Mouse (Mus musculus): ENCODE measurements around the gene Ammecr1.
A peak's percentile ranks its signal among the peaks of the same experiment; 100 is the strongest.

Ammecr1 gene

DNA sequence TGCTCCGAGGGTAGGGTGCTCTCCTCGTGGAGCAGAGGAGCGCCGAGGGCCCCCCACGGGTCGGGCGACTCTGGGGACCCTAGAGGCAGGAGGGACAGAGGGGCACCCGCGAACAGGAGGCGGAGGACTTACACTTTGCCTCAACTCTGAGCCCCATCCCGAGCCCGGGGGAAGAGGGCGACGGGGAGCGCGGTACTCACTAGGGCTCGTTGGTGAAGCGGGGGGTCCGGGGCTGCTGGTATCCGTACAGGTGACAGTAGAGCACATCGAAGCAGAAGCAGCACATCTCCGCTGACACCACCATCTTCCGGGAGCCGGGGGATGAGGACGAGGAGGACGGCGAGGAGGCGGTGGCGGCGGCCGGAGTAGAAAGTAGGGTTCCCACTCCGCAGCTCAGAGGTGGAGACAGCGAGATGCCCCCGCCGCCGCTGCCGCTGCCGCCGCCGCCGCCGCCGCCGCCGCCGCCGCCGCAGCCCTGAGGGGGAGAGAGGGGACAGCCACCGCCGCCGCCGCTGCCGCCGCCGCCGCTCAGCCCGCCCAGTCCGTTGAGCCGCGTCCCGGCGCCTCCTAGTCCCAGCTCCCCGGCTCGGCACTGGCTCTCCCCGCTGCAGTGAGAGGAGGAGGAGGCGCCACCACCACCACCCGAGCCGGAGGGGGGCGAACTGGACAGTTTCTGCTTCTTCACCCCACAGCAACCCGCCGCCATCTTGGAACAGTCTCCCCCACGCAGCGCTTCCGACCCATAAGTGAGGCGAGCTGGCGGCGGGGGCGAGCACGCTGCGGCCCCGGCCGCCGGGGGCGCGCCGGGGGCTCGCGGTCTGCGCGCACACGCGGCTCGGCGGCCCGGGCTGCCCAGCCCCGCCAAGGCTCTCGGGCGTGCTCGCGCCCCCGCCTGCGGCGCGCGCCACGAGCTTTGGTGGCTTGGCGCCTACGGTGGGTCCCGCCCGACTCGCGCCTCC lies at the start of gene Ammecr1:
Gene Ammecr1 (minus strand): TSS at position 721 of the 959 bp plus-strand sequence.
- DNase-seq (ENCODE audit: low spot score in 2 of 2), result peak; percentile 43 to 62

DNA sequence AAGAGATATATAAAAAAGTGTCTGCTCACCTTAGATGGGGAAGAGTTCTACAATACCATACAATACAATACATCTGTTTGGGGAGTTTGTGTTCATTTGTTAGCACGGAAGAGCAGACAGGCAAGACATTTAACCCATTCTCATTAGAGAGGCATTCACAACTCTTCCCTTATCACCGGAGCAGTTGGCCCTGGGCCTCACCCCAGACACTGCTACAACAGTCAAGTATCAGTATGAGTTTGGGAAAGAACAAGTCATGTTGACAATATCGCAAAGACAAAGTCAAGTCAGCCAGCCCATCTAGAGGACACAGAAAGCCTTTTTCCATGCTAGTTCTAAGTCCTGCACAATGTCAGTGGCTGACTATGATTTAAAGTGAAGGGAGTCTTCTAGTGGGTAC lies 47.6 kb upstream of the Ammecr1 start:
- DNase-seq (ENCODE audit: low spot score in 2 of 2), result no peak

DNA sequence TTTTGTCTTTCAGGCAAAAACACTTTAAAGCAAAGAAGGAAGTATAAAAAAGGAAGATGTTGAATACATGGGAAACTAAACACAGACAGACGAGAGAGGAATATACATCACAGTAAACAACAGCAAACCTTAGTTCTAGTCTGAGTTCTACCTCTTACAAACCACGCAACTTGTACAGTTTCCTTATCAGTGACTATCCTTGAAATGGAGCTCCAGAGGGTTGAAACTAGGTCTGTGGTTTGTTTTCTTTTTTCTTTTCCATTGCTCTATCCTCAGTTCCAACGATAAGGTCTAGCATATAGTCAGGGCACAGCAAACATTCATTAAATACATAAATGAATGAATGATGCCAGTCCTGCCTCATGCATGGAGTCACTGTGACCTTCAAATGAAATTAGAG lies 45.8 kb upstream of the Ammecr1 start:
- no peak for DNase-seq (ENCODE audit: low spot score in 2 of 2)

DNA sequence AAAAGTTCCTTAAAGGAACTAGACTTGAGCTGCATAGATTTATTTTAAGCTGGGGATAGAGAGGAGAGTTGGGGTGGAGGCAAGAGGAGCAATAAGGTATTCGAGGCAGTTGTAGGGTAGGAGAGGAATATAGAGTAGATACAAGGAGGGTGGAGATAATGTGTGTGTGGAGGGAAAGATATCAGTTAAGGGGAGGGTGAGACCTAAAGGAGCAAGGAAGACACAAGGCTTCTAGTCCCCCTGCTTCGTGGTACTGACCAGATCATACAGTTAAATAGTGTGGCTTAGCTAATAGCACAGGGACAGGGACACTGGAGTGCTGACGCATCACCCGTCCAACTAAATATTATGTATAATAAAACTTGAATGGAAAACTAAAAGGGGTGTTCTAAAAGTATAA lies 45.3 kb upstream of the Ammecr1 start:
- no peak for DNase-seq (ENCODE audit: low spot score in 2 of 2)

DNA sequence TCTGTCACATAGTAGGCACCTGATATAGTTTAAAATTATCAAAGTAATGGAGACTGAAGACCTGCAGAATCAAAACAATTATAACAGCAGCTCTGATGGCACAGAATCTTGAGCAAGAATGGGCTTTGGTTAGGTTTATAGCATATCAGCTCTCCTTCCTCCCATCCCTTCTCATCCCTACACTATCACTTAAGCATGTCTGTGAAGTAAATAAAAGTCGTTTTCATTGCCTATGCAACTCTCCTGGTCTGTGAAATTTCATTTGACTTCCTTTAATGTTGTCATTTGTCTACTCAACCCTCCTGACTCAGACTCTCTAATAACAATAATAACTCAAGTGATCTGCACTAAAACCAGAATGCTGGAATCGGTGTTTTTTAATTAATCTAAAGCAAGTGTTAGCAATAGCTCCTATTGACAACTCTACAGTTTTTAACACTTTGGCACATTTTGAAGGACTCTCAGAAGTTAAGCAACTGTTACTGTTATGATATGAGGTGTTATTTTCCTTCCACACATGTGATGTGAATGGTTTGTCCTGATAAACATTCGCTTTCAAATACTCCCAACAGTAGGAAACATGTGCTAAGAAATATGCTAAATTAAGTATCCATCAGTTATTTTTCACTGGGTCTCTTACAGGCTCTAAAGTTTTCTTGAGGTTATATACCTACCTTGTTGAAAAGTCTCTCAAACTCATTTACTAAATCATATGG lies 37.8 kb upstream of the Ammecr1 start:
- no peak for DNase-seq (ENCODE audit: low spot score in 2 of 2)

DNA sequence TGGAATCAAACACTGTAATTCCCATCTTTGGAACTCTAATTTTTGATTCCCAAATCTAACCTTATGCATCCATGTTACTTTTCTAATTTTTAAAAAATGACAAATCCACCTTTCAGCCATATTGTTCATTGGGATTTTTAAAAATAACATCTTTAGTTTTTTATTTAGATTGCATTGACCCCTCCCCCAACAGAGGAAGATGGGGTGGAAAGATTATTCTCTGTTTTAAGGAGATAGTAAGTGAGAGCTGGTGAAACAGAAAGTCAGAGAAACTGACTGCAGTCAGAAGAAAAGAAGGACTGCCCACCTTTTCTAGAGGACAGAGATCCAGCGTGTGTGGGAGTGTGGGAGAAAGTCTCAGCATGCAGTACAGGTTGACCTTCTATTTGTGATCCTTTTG lies 30.7 kb upstream of the Ammecr1 start:
- no peak for DNase-seq (ENCODE audit: low spot score in 2 of 2)

DNA sequence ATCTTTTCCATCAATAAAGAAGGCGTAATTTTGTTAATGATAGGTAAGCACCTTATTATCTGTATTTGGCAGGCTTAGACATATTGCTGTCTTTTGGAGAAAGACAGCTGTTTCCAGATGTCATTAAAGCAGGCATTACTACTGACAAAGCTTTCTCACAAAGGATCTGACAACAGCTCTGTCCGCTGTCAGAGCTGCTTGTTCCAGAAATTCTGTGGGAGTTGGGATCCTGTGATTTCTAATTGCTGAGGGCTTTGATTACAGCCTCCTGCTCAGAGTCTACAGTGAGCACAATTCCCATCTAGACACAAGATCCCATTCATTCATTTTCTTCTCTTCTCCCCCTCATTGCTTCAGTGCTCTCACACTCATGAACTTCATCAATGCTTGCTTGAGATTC lies 28.0 kb upstream of the Ammecr1 start:
- no peak for DNase-seq (ENCODE audit: low spot score in 2 of 2)

DNA sequence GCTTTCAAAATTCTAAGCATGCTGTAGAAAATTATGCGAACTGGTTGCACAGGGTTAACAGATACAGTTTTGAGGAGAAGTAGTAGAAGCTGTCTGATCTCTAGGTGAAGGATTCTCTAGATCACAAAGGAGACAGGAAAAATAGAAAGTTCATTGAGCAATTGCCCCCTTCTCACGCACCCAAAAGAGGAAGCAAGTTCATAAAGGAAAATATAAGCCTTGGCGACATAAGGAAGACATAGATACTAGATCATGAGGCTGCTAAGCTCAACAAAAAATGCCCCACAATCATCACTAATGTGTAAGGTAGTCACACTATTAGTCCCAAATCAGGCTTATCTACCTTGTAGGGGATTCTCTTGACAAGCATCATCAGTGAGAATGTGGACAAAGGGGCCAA lies 17.6 kb upstream of the Ammecr1 start:
- DNase-seq (ENCODE audit: low spot score in 2 of 2), result no peak

DNA sequence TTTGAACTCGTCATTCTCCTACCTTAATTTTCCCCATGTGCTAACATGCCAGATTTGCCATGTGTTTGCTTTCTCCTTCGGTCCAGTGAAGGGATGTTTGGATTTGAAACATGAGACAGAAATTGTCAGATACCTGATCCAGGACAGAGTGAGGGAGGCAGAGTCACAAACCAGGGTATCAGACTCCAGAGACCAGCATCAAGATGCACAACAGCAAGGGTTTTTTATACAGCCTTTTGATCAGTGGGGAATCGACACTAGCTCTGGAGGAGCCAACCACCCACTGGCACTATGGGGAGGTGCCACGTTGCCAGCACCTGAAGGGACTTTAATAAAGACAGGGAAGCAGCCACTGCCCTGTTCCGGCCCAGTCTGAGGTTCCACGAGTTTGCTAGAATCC lies 17.1 kb upstream of the Ammecr1 start:
- DNase-seq (ENCODE audit: low spot score in 2 of 2), result no peak

DNA sequence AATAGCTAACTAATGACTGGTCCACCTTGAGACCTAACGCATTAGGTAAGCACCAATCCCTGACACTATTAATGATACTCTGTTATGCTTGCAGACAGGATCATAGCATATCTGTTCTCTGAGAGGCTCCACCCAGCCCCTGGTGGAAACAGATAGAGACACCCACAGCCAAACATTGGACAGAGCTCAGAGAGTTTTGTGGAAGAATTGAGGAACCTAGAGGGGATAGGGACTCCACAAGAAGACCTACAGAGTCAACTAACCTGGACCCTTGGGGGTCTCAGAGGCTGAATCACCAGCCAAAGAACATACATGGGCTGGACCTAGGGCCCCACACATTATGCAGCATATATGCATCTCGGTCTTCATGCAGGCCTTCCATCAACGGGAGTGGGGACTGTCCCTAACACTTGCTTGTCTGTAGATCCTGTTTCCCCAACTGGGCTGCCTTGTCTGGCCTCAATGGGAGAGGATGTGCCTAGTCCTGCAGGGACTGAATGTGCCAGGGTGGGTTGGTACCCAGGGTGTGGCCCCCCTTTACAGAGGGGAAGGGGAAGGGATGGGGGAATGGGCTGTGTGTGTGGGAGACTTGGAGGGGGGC lies 15.1 kb upstream of the Ammecr1 start:
- no peak for DNase-seq (ENCODE audit: low spot score in 2 of 2)

DNA sequence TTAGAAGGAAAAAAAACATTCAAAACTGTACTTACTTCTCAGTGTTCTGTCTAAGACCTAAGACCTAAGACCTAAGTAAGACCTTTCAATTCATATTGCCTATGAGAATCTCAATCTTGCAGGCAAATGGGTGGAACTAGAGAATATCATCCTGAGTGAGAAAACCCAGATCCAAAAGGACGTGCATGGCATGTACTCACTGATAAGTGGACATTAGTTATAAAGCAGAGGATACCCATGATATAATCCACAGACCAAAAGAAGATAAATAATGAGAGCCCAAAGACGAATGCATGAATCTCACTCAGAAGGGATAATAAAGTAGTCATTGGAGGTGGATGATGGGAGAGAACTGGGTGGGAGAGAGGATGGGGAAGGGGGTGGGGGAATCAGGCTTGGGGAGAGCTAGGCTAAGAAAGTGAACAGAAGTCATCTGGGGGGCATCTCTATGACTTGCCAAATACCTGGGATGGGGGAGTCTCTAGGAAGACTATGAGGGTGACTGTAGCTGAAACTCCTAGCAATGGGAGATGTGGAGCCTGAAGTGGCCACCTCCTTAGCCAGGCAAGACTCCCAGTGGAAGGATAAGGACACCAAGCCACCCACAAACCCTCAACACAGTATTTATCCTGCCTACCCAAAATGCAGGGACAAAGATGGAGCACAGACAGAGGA lies 14.5 kb upstream of the Ammecr1 start:
- no peak for DNase-seq (ENCODE audit: low spot score in 2 of 2)

DNA sequence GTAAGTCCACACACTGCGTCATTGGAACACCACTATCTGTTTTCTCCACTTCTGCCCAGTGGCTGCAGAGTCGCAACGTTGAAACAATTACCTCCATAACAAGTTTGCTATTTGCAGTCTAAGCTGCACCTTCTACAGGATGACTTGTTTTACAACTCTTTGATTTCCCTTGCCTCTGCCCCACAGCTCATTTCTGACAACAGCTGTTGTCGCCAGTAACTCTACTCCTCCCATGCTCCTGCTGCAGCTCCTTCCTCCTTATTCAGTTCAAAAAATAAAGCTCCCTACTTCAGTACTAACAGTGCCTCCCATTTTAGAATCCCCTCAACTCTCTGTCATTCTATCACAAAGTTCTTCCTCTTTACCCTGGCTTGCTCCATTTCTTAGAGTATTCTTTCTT lies 12.7 kb upstream of the Ammecr1 start:
- no peak for DNase-seq (ENCODE audit: low spot score in 2 of 2)

DNA sequence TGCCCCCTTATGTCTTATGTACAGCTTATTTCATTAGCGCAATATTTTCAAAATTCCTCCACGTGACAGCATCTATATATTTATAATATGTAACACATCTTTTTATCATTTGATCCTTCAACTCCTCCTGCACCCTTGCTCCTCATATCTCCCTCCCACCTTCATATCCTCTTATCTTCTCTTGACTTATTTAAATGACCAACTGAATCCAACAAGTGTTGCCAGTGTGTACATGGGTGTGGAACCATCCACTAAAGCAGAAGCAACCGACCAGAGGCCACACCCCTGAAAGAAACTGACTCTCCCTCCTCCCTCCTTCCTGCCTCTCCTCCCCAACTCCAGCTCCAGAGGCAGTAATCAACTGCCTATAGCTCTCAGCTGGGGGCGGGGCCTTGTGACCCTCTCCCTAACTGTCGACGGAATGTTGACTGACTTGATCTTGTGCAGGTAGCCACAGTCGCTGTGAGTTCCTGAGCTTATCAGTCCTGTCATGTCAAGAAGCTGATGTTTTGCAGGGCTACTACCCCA lies 6.0 kb upstream of the Ammecr1 start:
- DNase-seq (ENCODE audit: low spot score in 2 of 2), result peak; percentile 1 to 13

DNA sequence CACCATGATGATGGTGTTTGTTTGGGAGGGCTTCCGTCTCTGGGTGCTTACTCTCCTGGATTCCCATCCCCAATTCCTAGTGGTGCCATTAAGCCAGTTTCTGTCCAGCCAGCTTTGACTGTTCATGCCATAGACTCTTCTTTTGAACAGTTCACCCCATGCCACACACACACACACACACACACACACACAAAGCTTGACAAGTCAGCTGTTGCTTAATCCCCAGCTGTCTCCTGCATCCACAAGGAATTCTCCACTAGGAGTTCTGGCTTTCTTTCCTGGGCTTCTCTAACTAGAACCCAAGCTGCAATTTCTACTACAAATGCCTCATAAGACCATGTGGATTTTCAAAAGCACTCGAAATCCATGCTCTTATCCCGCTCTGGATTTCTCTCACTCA lies 5.2 kb upstream of the Ammecr1 start:
- DNase-seq (ENCODE audit: low spot score in 2 of 2), result no peak

DNA sequence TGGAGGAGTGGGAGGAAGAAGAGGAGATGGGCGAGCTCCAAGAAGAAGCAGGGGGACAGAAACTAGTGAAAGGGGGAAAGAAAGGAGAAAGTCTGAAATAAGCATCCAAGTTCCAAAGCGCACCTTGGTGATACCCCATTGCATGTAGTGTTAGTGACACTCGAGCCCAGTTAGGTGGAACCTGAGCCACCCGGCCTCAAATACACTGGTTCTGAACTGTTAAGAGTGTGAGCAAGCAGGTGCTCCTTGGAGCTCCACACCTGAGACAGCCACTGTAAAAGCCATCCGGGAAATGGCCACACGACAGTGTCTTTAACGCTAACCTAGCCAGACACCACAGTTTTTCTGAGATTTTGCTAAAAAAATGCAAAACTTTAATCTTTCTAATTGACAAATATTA lies 539 bp upstream of the Ammecr1 start:
- no peak for DNase-seq (ENCODE audit: low spot score in 2 of 2)

DNA sequence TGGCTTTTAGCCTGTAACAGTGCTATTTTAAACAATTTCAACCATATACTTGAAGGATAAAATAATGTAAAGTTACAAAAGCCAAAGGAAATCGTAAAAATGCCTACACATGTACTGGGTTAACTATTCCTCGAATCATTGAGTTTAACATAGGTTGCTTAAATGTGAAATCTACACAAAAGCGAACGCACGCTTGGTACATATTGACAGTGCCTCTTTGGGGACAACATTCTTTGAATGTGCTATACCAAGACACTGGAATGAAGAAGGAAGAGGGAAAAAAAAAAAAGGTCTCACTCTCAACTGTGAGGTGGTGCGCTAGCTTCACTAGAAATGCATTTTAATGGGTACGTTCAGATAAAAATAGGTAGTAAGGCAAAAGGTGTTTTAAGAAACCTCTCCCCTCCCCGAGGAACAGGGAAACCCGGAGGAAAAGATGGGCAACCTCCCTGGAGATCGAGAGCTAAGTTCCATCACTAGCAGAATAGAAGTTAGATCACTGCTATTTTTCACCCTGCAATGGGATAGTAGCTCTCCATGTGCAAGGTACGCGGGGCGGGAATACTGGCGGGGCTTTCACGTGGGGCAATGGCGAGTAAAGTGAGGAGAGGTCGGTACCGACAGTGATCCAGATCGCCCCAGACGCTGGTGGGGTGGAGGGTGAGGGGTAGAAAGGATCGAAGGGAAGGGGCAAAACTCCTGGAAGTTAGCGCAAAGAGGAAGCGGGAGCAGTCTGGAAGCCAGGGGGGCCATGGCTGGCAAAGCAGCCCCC lies 1.1 kb downstream of the Ammecr1 start:
- DNase-seq (ENCODE audit: low spot score in 2 of 2), result peak in 1 of 2 experiments; percentile 0

DNA sequence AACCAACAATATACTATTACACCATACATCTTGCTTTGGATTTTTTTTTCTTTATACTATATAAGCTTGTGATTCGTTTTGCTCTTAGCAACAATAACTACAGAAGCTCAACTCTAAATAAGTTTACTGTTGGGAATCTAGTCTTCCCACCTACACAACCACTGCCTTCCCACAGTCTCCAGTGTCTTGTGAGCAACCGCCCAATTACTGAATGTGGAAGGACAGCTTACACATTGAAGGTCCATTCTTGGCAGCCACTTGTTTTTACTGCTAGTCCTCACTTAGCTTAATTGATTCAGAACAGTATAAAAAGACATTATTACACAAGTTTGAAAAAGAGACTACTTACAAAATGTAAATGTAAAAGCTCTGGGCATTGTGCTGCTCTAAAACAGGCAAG lies 6.1 kb downstream of the Ammecr1 start:
- no peak for DNase-seq (ENCODE audit: low spot score in 2 of 2)

DNA sequence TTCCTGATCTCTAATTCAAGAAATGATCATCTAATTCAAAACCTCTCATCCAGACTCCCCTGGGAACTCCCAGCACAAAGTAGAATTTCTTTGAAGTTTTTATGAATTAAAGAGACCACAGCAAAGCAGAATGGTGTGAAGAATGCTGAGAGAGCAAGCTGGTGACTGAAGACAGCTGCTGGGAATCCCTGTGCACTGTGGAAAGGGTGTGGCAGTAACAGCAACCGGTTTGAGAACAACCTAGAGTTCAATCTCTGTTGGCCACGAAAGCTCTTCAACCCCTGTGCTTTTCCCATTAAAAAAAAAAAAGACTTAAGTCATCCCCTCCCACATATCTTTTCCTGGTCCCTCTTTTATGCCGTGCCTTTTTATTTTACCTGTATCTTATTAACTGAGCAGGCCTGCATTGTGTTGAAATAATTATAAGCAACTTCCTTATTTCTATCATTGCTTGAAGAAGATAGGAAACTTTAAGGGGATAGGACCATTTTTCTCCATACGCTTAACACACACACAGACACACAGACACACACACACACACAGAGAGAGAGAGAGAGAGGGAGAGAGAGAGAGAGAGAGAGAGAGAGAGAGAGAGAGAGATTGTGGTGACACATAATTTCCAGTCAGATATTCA lies 6.7 kb downstream of the Ammecr1 start:
- no peak for DNase-seq (ENCODE audit: low spot score in 2 of 2)

DNA sequence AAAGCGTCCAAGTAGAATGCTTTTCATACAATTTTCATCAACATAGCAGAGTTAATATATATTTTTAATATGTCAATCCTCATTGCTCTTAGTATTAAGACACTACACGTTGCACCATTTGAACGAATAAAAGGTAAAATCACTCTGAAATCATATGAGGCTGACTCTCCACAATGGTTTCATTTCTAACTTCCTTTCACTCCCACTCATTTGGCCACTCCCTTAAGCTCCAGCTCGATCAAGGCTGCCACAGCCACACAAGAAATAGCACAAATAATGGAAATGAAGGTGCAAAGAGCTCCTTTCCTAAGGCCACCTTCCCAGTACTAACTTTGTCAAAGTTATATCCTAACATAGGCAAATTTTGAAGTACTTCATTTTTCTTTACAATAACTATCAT lies 38.1 kb downstream of the Ammecr1 start:
- no peak for DNase-seq (ENCODE audit: low spot score in 2 of 2)

DNA sequence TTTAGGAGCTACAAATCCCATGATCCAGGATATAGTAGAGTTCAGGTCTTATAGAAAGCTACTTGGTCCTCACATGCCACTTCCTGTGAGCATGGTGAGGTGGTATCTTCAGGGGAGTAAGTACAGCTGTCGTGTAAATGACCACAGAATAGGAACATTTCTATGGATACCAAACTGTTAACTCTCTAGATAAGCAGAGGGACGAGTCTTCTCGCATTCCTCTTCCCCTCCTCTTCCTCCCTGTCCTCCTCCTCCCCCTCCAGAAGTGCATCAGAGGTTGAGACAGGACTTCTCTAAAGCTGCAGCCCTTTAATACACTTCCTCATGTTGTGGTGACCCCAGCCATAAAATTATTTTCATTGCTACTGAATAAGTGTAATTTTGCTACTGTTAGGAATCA lies 49.1 kb downstream of the Ammecr1 start:
- no peak for DNase-seq (ENCODE audit: low spot score in 2 of 2)

DNA sequence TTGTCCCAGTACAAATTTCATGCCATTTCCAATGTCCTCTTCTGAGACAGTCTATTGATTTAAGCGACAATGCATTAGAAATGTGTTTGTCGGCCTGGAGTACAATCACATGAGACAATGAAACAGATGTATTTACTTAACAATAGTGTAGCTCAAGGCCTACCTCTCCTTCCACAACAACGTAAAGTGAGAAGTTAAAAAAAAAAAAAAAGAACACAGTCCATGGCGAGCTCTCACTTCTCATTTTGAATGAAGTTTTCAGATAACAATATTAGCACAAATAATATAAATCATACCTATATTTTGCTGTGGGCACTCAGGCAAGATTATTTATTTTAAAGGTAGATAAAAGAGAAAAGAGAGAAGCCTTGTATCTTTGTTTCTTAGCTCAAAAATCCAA lies 49.8 kb downstream of the Ammecr1 start:
- no peak for DNase-seq (ENCODE audit: low spot score in 2 of 2)
